Mouse (Mus musculus) kidney, embryonic 15.5 days (tissue): Measurements from ENCODE around the gene Itgb7. TPM values are rescaled to one million over a fixed set of nuclear protein-coding genes. Genes with fewer than 3 reads are reported as not detected.

Experiments
- ATAC-seq: fragments of 200-750 bp; cut with Nextera tagmentation; replicated peaks from 2 replicates; pipeline ENCODE4 v1.8.0; 2017; ENCODE audit warnings: moderate TSS enrichment; ENCODE audit not compliant: low FRiP score
- H3K27ac ChIP-seq: fragments of 300-500 bp; sonication (generic); 2 replicates; pipeline ENCODE4 v1.5.1; 2015; ENCODE audit warnings: mild to moderate bottlenecking, inconsistent platforms
- H3K27me3 ChIP-seq: fragments of 300-500 bp; sonication (generic); 2 replicates; pipeline ENCODE4 v1.6.1; 2015; ENCODE audit warnings: inconsistent platforms
- H3K36me3 ChIP-seq: fragments of 300-500 bp; sonication (generic); 2 replicates; pipeline ENCODE4 v1.6.1; 2015; ENCODE audit warnings: inconsistent platforms
- H3K4me1 ChIP-seq: fragments of 300-500 bp; sonication (generic); 2 replicates; pipeline ENCODE4 v1.6.1; 2015; ENCODE audit warnings: inconsistent platforms
- H3K4me2 ChIP-seq: fragments of 300-500 bp; sonication (generic); 2 replicates; pipeline ENCODE4 v1.6.1; 2015; ENCODE audit warnings: moderate library complexity, mild to moderate bottlenecking, inconsistent platforms
- H3K4me3 ChIP-seq: fragments of 300-500 bp; sonication (generic); replicated peaks from 2 replicates; pipeline ENCODE4 v1.5.1; 2015; ENCODE audit warnings: mild to moderate bottlenecking, inconsistent platforms
- H3K9ac ChIP-seq: fragments of 300-500 bp; sonication (generic); 2 replicates; pipeline ENCODE4 v1.6.1; 2015; ENCODE audit warnings: mild to moderate bottlenecking, inconsistent platforms
- H3K9me3 ChIP-seq: fragments of 300-500 bp; sonication (generic); replicated peaks from 2 replicates; pipeline ENCODE4 v1.6.1; 2016; ENCODE audit warnings: inconsistent platforms
- WGBS: fragments of 180-500 bp; shearing (Covaris S2); methylation state at CpG from one replicate; pipeline ENCODE4 v1.1.7; 2015; ENCODE audit warnings: mixed read lengths; 5-methylcytosine and 5-hydroxymethylcytosine counted together
- polyA plus RNA-seq: library from polyadenylated mRNA; unstranded; fragments of >200 nt; fragmentation: Nextera tagmentation; extraction: Ambion mirVana; gene quantifications from 2 replicates; pipeline ENCODE4 v1.2.1, GENCODE M21; 2015

Gene Itgb7
- polyA plus RNA-seq, result 1.4 TPM in 2 replicates

DNA sequence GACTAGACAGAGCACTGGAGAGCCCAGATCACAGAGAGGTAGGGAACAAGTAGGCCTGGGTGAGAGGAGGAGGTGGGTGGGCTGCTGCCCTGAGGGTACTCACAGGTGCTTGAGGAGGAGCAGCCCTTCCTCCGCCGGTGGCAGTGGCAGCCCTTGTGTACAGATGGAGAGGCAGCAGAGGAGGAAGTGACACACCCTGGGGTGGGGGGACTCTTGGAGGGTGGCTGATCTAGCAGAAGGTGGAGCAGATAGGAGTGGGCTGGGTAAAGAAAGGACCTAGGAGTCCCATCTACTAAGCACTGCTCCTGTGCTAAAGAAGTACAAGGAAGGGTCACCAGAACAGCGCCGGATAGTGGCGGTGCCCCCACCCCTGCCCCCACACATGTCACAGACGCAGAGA lies at the start of gene Itgb7:
Itgb7 (minus strand) TSS at position 197 of the 400 bp plus-strand sequence.
- no peak within 1 kb of the TSS for H3K9ac ChIP-seq
- no peaks in the 10 kb centered on the region for H3K9me3 ChIP-seq
- no peak within 1 kb of the TSS for H3K4me2 ChIP-seq
- WGBS, result 46% methylated on average over 6 of the region's 6 CpGs
- H3K4me3 ChIP-seq, result no peak within 1 kb of the TSS
- no peak for ATAC-seq
- H3K27ac ChIP-seq, result no peak within 1 kb of the TSS
- no peaks in the 10 kb centered on the region for H3K27me3 ChIP-seq
- H3K4me1 ChIP-seq, result peaks cover 24% of the 10 kb centered on the region
- peaks cover 4% of the 10 kb centered on the region for H3K36me3 ChIP-seq

DNA sequence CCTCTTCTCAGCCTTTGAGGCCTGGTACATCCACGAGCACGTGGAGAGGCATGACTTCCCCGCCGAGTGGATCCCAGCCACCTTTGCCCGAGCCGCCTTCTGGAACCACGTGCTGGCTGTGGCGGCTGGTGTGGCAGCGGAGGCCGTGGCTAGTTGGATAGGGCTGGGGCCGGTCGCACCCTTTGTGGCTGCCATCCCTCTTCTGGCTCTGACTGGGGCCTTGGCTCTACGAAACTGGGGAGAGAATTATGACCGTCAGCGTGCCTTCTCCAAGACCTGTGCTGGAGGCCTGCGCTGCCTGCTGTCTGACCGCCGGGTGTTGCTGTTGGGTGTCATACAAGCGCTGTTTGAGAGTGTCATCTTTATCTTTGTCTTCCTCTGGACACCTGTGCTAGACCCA lies 48.9 kb upstream of the Itgb7 start:
- Histone ChIP-seq H3K9me3 (no peaks in the 10 kb centered on the region), H3K4me1 (peaks cover 24% of the 10 kb centered on the region), H3K4me3 (peak overlapping the region; percentile 97), H3K4me2 (peak overlapping the region; percentile 87), H3K9ac (peak overlapping the region; percentile 81; the same call in 1 of the 2 replicates), H3K36me3 (peaks cover 28% of the 10 kb centered on the region), H3K27me3 (no peaks in the 10 kb centered on the region), H3K27ac (no peak overlapping the region)
- WGBS, result 93% methylated on average over 19 of the region's 19 CpGs
- ATAC-seq, result no peak

- H3K4me3 ChIP-seq, result peak overlapping the region; percentile 97
- 24% methylated on average over 13 of the region's 13 CpGs for WGBS
- H3K27me3 ChIP-seq, result no peaks in the 10 kb centered on the region
- H3K4me1 ChIP-seq, result peaks cover 24% of the 10 kb centered on the region
- H3K36me3 ChIP-seq, result peaks cover 28% of the 10 kb centered on the region
- peak overlapping the region; percentile 81 for H3K9ac ChIP-seq
- peak overlapping the region; percentile 95 for H3K27ac ChIP-seq
- peak; percentile 27 for ATAC-seq
- no peaks in the 10 kb centered on the region for H3K9me3 ChIP-seq
- peak overlapping the region; percentile 87 for H3K4me2 ChIP-seq
Observed at GRCm38 (mm10) chr15:102279783-102280520, 48.2 kb upstream of the Itgb7 start.

DNA sequence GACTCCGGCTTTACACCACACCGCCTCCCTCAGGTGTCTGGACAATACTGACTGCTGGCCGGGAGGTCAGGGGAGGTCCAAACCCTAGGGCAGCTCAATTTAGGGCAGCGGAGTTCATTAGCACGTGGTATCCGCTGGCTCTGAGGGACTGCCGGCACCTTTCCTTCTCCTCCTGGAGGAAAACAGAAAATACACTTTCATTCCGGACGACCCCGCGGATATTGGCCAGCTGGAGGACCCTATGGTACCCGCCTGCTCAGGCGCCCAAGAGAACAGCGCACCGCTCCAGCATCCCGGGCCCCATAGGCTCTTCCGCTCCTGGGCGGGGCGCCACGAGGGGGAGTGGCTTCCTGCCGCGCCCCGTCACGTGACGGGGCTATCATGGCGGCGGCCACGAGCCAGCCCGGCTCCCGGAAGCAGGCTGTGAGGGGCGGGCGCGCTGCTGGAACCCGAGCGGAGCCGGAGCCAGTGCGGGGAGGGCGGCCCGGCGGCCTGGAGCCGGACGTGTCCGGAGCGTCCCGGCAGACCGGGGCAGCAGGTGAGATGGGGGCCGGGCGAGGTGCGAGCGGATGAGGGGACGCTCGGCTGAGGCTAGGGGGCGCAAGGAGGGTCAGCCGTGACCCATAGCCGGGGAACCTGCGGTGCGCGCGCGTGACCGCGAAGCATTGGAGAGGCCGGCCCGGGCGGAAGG lies 47.5 kb upstream of the Itgb7 start, which contains the start of gene Mfsd5:
Mfsd5 (plus strand) TSS at position 363 of the 691 bp plus-strand sequence.
- Histone ChIP-seq H3K27me3 (no peaks in the 10 kb centered on the region), H3K27ac (peak within 1 kb of the TSS; percentile 95), H3K4me3 (peak within 1 kb of the TSS; percentile 97), H3K9ac (peak within 1 kb of the TSS; percentile 81), H3K36me3 (peaks cover 28% of the 10 kb centered on the region), H3K9me3 (no peaks in the 10 kb centered on the region), H3K4me1 (peaks cover 24% of the 10 kb centered on the region), H3K4me2 (peak within 1 kb of the TSS; percentile 87)
- under 1% methylated on average over 65 of the region's 65 CpGs for WGBS
- ATAC-seq, result peak; percentile 97

GRCm38 (mm10) chr15:102278726-102279091 lies 47.0 kb upstream of the Itgb7 start:
- peaks cover 28% of the 10 kb centered on the region for H3K36me3 ChIP-seq
- peak overlapping the region; percentile 97 for H3K4me3 ChIP-seq
- H3K4me2 ChIP-seq, result peak overlapping the region; percentile 87
- ATAC-seq, result no peak
- no peaks in the 10 kb centered on the region for H3K27me3 ChIP-seq
- H3K4me1 ChIP-seq, result peaks cover 24% of the 10 kb centered on the region
- 31% methylated on average over 7 of the region's 7 CpGs for WGBS
- no peaks in the 10 kb centered on the region for H3K9me3 ChIP-seq
- peak overlapping the region; percentile 95 for H3K27ac ChIP-seq
- H3K9ac ChIP-seq, result peak overlapping the region; percentile 81

- H3K9me3 ChIP-seq, result no peaks in the 10 kb centered on the region
- 74% methylated on average over 6 of the region's 6 CpGs for WGBS
- no peaks in the 10 kb centered on the region for H3K36me3 ChIP-seq
- no peak overlapping the region for H3K4me2 ChIP-seq
- H3K27ac ChIP-seq, result no peak overlapping the region
- H3K9ac ChIP-seq, result no peak overlapping the region
- peaks cover 24% of the 10 kb centered on the region for H3K4me1 ChIP-seq
- no peak overlapping the region for H3K4me3 ChIP-seq
- no peak for ATAC-seq
- H3K27me3 ChIP-seq, result 0 out of 2 replicates have a peak, but pooled peaks cover 5% of the 10 kb centered on the region
Observed at GRCm38 (mm10) chr15:102273982-102274716, 42.4 kb upstream of the Itgb7 start.

GRCm38 (mm10) chr15:102271441-102271840 lies 39.7 kb upstream of the Itgb7 start:
- no peaks in the 10 kb centered on the region for H3K9me3 ChIP-seq
- no peak for ATAC-seq
- peaks cover 19% of the 10 kb centered on the region for H3K4me1 ChIP-seq
- H3K36me3 ChIP-seq, result no peaks in the 10 kb centered on the region
- no peak overlapping the region for H3K4me3 ChIP-seq
- H3K27ac ChIP-seq, result peak overlapping the region; percentile 54; the same call in 1 of the 2 replicates
- H3K9ac ChIP-seq, result no peak overlapping the region
- WGBS, result 39% methylated on average over 3 of the region's 3 CpGs
- H3K4me2 ChIP-seq, result peak overlapping the region; percentile 62
- H3K27me3 ChIP-seq, result 0 out of 2 replicates have a peak, but pooled peaks cover 5% of the 10 kb centered on the region

- H3K9me3 ChIP-seq, result no peaks in the 10 kb centered on the region
- H3K4me2 ChIP-seq, result peak within 1 kb of the TSS; percentile 62
- H3K27ac ChIP-seq, result peak within 1 kb of the TSS; percentile 54
- 0 out of 2 replicates have a peak, but pooled peaks cover 5% of the 10 kb centered on the region for H3K27me3 ChIP-seq
- H3K36me3 ChIP-seq, result no peaks in the 10 kb centered on the region
- WGBS, result 6% methylated on average over 21 of the region's 21 CpGs
- H3K4me1 ChIP-seq, result peaks cover 19% of the 10 kb centered on the region
- peak; percentile 54 for ATAC-seq
- peak within 1 kb of the TSS; percentile 35; the same call in 1 of the 2 replicates for H3K9ac ChIP-seq
- H3K4me3 ChIP-seq, result peak within 1 kb of the TSS; percentile 33
Observed at GRCm38 (mm10) chr15:102270274-102270960, 38.7 kb upstream of the Itgb7 start, which contains the start of gene Gm9918. Gene Gm9918, plus strand, starts transcription at chr15:102270563.

DNA sequence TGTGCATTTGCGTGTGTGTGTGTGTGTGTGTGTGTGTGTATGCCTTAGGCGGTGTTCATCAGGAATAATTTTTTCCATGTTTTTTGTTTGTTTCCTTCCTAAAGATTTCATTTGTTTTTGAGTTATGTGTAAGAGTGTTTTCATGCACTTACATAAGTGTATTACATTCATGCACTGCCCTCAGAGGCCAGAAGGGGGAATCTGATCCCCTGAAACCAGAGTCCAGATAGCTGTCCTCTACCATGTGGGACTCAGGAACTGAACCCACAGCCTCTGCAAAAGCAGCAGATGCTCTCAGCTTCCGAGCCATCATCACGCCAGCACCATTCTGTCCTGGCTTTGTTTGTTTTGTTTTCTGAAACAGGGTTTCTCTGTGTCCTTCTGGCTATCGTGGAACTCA lies 33.8 kb upstream of the Itgb7 start:
- 0 out of 2 replicates have a peak, but pooled peaks cover 8% of the 10 kb centered on the region for H3K27me3 ChIP-seq
- no peak overlapping the region for H3K9ac ChIP-seq
- H3K27ac ChIP-seq, result no peak overlapping the region
- WGBS, result 91% methylated on average over 5 of the region's 5 CpGs
- H3K9me3 ChIP-seq, result no peaks in the 10 kb centered on the region
- H3K4me2 ChIP-seq, result no peak overlapping the region
- no peak overlapping the region for H3K4me3 ChIP-seq
- H3K36me3 ChIP-seq, result no peaks in the 10 kb centered on the region
- H3K4me1 ChIP-seq, result peaks cover 18% of the 10 kb centered on the region
- no peak for ATAC-seq

DNA sequence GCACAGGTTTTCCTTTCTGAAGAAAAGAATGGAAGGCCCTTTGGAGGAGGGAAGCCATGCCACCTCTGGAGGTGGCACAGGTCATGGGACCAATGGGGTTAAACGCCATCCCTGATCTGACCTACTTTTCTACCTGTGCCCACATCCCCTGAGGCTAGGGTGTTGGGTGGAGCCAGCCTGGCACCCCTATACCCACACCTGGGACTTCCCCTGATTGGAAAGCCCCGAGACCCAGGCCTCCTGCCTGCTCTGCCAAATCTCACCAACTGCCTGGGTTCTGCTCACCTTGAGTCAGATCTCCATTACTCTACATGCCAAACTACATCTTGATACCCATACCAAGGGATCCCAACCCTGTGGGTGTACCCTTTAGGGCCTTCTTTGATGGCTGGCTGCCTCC lies 31.3 kb upstream of the Itgb7 start:
- Histone ChIP-seq H3K4me1 (peaks cover 26% of the 10 kb centered on the region), H3K27ac (no peak overlapping the region), H3K36me3 (no peaks in the 10 kb centered on the region), H3K4me3 (no peak overlapping the region), H3K9me3 (no peaks in the 10 kb centered on the region), H3K4me2 (no peak overlapping the region), H3K27me3 (0 out of 2 replicates have a peak, but pooled peaks cover 3% of the 10 kb centered on the region), H3K9ac (no peak overlapping the region)
- no peak for ATAC-seq
- WGBS, result 82% methylated on average over 2 of the region's 2 CpGs

GRCm38 (mm10) chr15:102262582-102262981 lies 30.8 kb upstream of the Itgb7 start:
- 0 out of 2 replicates have a peak, but pooled peaks cover 3% of the 10 kb centered on the region for H3K27me3 ChIP-seq
- H3K9ac ChIP-seq, result no peak overlapping the region
- no peak overlapping the region for H3K4me2 ChIP-seq
- no peak overlapping the region for H3K27ac ChIP-seq
- peaks cover 31% of the 10 kb centered on the region for H3K4me1 ChIP-seq
- no peak overlapping the region for H3K4me3 ChIP-seq
- no peak for ATAC-seq
- WGBS, result 44% methylated on average over 7 of the region's 7 CpGs
- H3K36me3 ChIP-seq, result no peaks in the 10 kb centered on the region
- H3K9me3 ChIP-seq, result no peaks in the 10 kb centered on the region
